Mouse (Mus musculus) MEL (cell line): ENCODE measurements at regions not wholly inside any gene's neighbourhood (a gene's known extent, or its start where the extent isn't known, plus 50 kb on each side); places are given as distances from the start of the nearest gene placed in this dataset.
"Not testable (repeated sequence)": the region's sequence is repeated elsewhere in the genome, so short reads cannot be mapped to it uniquely, and the experiment has no call there.

ENCODE experiments used
- BHLHE40 ChIP-seq: IDR thresholded peaks from 2 replicates; pipeline ENCODE4 v1.6.1; 2012; ENCODE audit warnings: low read depth, mild to moderate bottlenecking, inconsistent platforms, low read length, improper control_type of control experiment, borderline replicate concordance
- CTCF ChIP-seq, 3 experiments: IDR thresholded peaks in 2 of 3; conservative IDR thresholded peaks in 1 of 3; 2 replicates each; pipeline ENCODE4 v1.5.1; 2011 to 2012; ENCODE audit warnings: low read length in 3 of 3, low read depth in 2 of 3, mild to moderate bottlenecking in 2 of 3, improper control_type of control experiment in 1 of 3, inconsistent platforms in 1 of 3, mixed read lengths in 1 of 3, moderate library complexity in 1 of 3; ENCODE audit not compliant: control insufficient read depth in 1 of 3, insufficient read depth in 1 of 3, poor library complexity in 1 of 3, severe bottlenecking in 1 of 3
- EP300 ChIP-seq, 2 experiments: IDR thresholded peaks; 2 replicates each; pipeline ENCODE4 v1.6.1; 2011; ENCODE audit warnings: improper control_type of control experiment in 2 of 2, low read length in 2 of 2, low read depth in 1 of 2, mild to moderate bottlenecking in 1 of 2
- GATA1 ChIP-seq: IDR thresholded peaks from 2 replicates; pipeline ENCODE4 v1.6.1; 2011; ENCODE audit warnings: low read depth, low read length, improper control_type of control experiment
- MAFK ChIP-seq: IDR thresholded peaks from 2 replicates; pipeline ENCODE4 v1.6.1; 2011; ENCODE audit warnings: low read depth, mild to moderate bottlenecking, low read length, improper control_type of control experiment, borderline replicate concordance
- MAX ChIP-seq: IDR thresholded peaks from 2 replicates; pipeline ENCODE4 v1.6.1; 2011; ENCODE audit warnings: low read length, improper control_type of control experiment
- NRF1 ChIP-seq: IDR thresholded peaks from 2 replicates; pipeline ENCODE4 v1.6.1; 2014; ENCODE audit warnings: low read depth, mild to moderate bottlenecking, inconsistent platforms, low read length, improper control_type of control experiment, moderate library complexity; ENCODE audit not compliant: poor library complexity, insufficient read depth, severe bottlenecking
- POLR2A ChIP-seq, 2 experiments: IDR thresholded peaks; 2 replicates each; pipeline ENCODE4 v1.6.1; 2011 to 2012; ENCODE audit warnings: low read length in 2 of 2, mild to moderate bottlenecking in 2 of 2, control low read depth in 1 of 2, improper control_type of control experiment in 1 of 2, low read depth in 1 of 2, moderate library complexity in 1 of 2; ENCODE audit not compliant: control insufficient read depth in 1 of 2, insufficient read depth in 1 of 2, poor library complexity in 1 of 2
- RAD21 ChIP-seq: IDR thresholded peaks from 2 replicates; pipeline ENCODE4 v1.6.1; 2011; ENCODE audit warnings: mild to moderate bottlenecking, low read depth, low read length, improper control_type of control experiment
- RCOR1 ChIP-seq: IDR thresholded peaks from 2 replicates; pipeline ENCODE4 v1.6.1; 2012; ENCODE audit warnings: low read depth, mild to moderate bottlenecking, inconsistent platforms, low read length, improper control_type of control experiment
- SIN3A ChIP-seq: IDR thresholded peaks from 2 replicates; pipeline ENCODE4 v1.6.1; 2012; ENCODE audit warnings: low read length, improper control_type of control experiment, inconsistent platforms
- SMC3 ChIP-seq: IDR thresholded peaks from 2 replicates; pipeline ENCODE4 v1.6.1; 2011; ENCODE audit warnings: low read depth, low read length, improper control_type of control experiment
- USF1 ChIP-seq: IDR thresholded peaks from 2 replicates; pipeline ENCODE4 v1.6.1; 2014; ENCODE audit warnings: low read depth, mild to moderate bottlenecking, inconsistent platforms, low read length, improper control_type of control experiment, moderate library complexity
- USF2 ChIP-seq, 2 experiments: IDR thresholded peaks; 2 replicates each; pipeline ENCODE4 v1.6.1; 2011 to 2012; ENCODE audit warnings: improper control_type of control experiment in 2 of 2, low read length in 2 of 2, borderline replicate concordance in 1 of 2, inconsistent platforms in 1 of 2, low read depth in 1 of 2, mild to moderate bottlenecking in 1 of 2; ENCODE audit not compliant: insufficient read depth in 1 of 2

GRCm38 (mm10) chr1:88801151-88801550 is 99.1 kb upstream of the Arl4c start:
- TF ChIP-seq GATA1; MAFK; POLR2A (IDR thresholded peaks at IDR 0.05; ENCODE audit: control insufficient read depth in 1 of 2, insufficient read depth in 1 of 2, low read depth in 1 of 2, low read length in 2 of 2, poor library complexity in 1 of 2); USF2 (IDR thresholded peaks at IDR 0.05; ENCODE audit: borderline replicate concordance in 1 of 2, insufficient read depth in 1 of 2, low read depth in 1 of 2, low read length in 2 of 2); RAD21; RCOR1; CTCF (IDR thresholded peaks at IDR 0.05 in 2 of 3, conservative IDR thresholded peaks at IDR 0.05 in 1 of 3; ENCODE audit: control insufficient read depth in 1 of 3, insufficient read depth in 1 of 3, low read depth in 2 of 3, low read length in 3 of 3, poor library complexity in 1 of 3, severe bottlenecking in 1 of 3); MAX; SMC3; BHLHE40; NRF1; USF1; EP300 (IDR thresholded peaks at IDR 0.05; ENCODE audit: low read depth in 1 of 2, low read length in 2 of 2); SIN3A: not testable (repeated sequence)
